Mouse (Mus musculus) heart, postnatal 10 days (tissue): ENCODE data around the gene Pole4. TPM values are rescaled to one million over a fixed set of nuclear protein-coding genes. Genes with fewer than 3 reads are reported as not detected.

Experiments
- DNase-seq, 2 experiments: peaks; one replicate each; pipeline ENCODE4 v3.0.0; 2021
- intact Hi-C: fragments of 180-260 bp; cut with DNase I; formaldehyde crosslinking; loops from one replicate; pipeline ENCODE4 v1.15.1; 2025
- total RNA-seq, 2 experiments: library from RNA; stranded (reverse); gene quantifications; 2 replicates each; pipeline ENCODE4 v1.2.3; 2021

Gene Pole4
- 10 to 100 TPM; 28.2 to 29.8 TPM for total RNA-seq

- DNase-seq = no peak
- intact Hi-C loops = no loop called here
Observed at GRCm38 (mm10) chr6:82705221-82705620, at the start of gene Pole4. Pole4 (minus strand) TSS chr6:82705365.

GRCm38 (mm10) chr6:82754769-82755168 is 49.6 kb upstream of the Pole4 start:
- intact Hi-C loops = no loop called here
- DNase-seq = peak in 1 of 2 experiments; percentile 5

DNA sequence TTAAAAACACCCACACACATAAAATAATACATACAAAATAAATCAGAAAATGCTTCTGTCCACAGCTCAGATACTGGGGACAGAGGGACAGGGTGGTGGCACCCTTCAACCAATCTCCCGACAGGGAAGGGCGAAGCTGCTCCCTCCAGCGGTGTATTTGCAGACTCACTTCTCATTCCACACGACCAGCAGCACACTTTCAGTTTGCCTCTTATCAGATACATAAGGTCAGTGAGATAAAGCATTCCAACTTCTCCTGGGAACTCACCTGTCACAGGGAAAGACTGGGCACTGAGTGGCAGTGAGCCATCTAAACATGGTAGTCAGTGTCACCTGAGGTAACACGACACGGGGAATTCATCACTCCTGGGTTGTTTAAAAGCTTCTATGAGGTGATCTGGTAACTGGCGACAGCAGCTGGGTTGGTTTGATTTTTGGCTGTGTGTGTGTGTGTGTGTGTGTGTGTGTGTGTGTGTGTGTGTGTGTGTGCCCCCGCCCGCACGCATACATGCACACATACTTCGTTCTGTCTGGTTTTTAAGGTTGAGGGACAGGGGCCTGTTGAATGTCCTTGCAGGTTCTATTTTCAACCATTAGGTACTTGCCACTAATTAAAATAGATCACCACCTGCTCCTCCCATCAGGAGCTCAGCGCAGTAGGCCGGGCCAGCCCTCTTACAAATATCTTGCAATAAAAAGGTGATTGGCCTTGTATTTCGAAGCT is 48.6 kb upstream of the Pole4 start:
- peak; percentile 51 to 64 for DNase-seq
- intact Hi-C loops = no loop called here

DNA sequence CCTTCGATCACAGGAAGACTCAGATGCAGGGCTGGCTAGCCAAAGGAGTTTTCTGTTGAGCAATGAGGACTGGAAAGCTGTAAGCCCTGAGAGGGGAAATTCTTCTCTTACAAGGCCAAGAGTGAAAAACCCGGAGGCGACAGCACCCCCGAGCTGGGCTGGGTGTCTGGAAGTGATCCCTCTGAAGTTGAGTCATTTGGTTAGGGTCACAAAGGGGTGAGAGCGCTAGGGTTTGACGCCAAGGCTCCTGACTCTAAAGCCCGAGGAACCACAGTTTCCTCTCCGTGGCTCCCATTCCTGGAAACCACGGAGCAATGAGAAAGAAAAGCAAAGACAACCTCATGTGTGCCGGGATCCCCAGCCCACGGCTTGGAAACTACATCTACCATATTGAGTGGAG is 47.9 kb upstream of the Pole4 start:
- intact Hi-C loops = no loop called here
- peak in 1 of 2 experiments; percentile 47 for DNase-seq

GRCm38 (mm10) chr6:82751791-82752190 is 46.6 kb upstream of the Pole4 start:
- DNase-seq = peak; percentile 74 to 78
- intact Hi-C loops = loop anchor here (1.0 kb wide), 1 partner anchor 11 kb away; no protein-coding TSS in a partner anchor

DNA sequence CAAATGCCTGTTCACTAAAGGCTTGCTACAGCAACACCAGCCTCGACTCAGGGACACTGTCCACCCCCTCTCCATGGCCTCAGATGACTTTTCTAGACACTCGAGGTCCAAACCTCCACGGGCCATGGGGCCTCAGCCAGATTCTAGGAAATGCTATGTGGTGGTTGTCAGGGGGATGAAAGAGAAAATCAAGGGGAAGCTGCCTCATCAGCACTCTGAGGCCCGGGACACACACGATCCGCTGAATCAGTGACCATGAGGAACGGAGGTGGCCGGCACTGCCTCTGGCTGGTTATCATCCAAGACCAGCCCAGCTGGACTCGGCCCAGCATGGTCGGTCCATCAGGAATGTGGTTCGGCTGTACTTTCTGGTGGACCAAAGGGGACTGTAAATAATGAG is 45.9 kb upstream of the Pole4 start:
- intact Hi-C loops = loop anchor here (1.0 kb wide), 1 partner anchor 11 kb away; no protein-coding TSS in a partner anchor
- DNase-seq = peak; percentile 81 to 82

DNA sequence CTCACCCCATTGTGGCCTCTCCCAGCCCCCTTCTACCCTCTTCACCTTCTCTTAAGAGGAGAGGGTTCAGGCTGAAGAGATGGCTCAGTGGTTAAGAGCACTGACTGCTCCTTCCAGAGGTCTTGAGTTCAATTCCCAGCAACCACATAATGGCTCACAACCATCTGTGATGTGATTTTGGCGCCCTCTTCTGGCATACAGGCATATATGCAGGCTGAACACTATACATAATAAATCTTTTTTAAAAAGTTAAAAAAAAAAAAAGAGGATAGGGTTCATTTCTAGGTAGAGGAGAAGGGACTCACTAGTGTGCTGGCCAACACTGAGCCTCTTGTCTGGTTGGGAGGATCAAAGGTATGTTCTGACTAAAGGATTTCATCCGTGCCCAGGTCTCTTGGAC is 44.9 kb upstream of the Pole4 start:
- intact Hi-C loops = no loop called here

DNA sequence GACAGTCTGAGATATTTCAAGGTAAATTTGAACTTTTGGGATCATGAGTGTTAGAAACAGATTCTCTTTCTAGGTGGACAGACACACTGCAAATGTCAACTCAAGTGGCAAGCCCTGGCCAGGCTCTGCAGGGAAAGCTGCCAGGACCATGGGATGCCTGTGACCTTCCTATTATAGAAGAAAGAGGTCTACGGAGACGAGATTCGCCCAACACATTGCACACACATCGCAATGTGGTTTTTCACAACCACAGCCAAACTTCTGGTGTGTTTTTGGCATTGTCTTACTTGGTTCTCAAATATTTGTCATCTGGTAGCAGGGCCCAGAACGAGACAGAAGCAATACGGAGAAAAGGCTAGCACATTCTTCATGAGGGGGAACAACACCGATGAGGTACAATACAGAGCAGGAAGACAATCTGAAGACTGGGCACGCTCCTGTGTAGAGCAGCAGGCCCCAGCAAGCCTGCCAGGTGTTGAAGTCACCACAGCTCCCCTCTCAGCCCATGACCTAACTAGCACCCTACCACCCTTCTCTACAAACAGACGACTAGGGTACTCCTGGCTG is 43.0 kb upstream of the Pole4 start:
- peak; percentile 81 to 84 for DNase-seq
- intact Hi-C loops = no loop called here

More for the DNA sequence above, 44.9 kb upstream of the Pole4 start:
- no peak for DNase-seq

DNA sequence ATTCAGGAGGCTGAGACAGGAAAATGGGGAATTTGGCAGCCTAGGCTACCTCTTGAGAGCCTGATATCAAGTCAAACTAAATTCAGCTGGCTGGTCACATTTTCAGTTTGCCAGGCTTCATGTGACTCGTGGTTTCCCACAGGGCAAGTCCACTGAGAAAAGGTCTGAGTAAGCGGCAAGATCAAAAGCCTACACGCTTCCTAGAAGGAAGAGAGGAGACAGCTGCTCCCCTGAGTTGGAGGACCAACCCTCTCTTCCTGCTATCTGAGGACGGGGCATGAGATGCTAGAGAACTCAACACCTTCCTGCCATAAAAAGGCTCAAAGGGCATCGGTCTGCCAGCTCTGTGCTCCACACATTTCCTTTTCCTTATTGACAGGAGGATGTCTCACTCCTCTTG is 41.9 kb upstream of the Pole4 start:
- peak in 1 of 2 experiments; percentile 13 for DNase-seq
- intact Hi-C loops = no loop called here

- no peak for DNase-seq
- intact Hi-C loops = no loop called here
Observed at GRCm38 (mm10) chr6:82744553-82744952, 39.4 kb upstream of the Pole4 start.

- no peak for DNase-seq
- intact Hi-C loops = loop anchor here (2.0 kb wide), 1 partner anchor 31 kb away; no protein-coding TSS in a partner anchor
Observed at GRCm38 (mm10) chr6:82741518-82741880, 36.3 kb upstream of the Pole4 start.

GRCm38 (mm10) chr6:82740868-82741517 is 35.8 kb upstream of the Pole4 start:
- intact Hi-C loops = loop anchor here (1.0 to 2.0 kb wide), 3 partner anchors 32 to 230 kb away; no protein-coding TSS in a partner anchor
- peak in 1 of 2 experiments; percentile 30 for DNase-seq

DNA sequence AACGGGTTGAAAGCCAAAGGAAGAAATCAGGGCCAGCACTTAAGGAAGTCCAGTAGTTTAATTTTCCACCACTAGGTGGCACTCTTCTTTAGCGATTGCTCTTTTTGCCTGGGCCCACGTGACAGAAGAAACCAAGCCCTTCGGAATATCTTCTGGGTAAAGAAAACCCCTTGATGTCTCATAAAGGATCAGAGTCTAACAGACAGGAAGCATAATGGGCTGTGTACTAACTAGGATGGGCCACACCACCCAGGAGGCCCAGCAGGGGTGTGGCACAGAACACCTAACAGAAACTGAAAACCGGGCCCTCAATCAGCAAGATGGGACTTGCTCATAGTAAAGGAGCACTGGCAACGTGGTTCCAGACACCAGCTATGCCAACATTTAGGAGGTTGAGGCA is 35.1 kb upstream of the Pole4 start:
- DNase-seq = peak; percentile 77 to 89
- intact Hi-C loops = loop anchor here (1.0 to 2.0 kb wide), 3 partner anchors 33 to 231 kb away; no protein-coding TSS in a partner anchor

- no peak for DNase-seq
- intact Hi-C loops = no loop called here
Observed at GRCm38 (mm10) chr6:82737634-82738540, 32.7 kb upstream of the Pole4 start.

DNA sequence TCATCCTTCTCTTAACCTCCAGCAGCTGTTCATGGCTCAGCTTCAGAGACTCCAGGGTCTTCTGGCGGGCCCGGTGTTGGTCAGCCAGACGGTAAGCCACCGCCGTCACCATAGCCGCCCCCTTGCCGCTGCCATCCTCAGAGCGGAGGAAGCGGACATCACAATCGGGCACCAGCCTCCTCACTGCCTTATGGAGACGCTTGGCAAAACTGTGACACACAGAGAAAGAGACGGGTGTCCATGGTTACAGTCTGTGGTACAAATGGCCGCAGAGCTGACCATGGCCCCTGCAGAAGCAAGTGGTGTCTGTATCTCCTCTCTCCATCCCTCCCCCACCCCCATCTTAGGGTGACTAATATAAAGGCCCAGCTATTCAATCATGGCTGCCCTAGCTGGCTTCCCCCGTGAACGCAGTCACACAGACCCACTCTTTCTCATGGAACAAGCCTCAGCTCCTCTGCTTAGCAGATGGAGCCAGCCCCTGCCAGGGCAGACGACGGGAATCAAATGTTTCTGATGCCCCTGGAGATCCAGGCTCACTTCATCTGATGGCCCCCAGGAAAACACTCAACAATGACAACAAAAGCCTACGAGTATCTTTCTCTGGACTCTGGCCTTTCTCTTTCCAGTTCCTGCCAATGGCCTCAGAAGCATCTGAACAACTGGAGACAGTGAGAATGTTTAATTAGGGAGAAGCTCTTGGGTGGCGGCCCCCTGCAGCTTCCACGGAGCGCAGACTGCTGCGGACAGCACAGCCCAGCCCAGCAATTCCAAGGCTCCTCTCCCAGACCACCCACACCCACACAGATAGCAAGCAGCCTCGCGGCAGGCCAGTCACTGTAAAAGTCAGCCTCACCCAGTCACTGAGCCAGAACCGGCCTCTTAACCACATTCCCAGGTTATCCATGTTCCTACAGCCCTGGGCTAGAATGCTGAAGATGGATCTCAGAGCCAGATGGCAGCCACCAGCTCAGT is 31.7 kb upstream of the Pole4 start:
- no peak for DNase-seq
- intact Hi-C loops = no loop called here

DNA sequence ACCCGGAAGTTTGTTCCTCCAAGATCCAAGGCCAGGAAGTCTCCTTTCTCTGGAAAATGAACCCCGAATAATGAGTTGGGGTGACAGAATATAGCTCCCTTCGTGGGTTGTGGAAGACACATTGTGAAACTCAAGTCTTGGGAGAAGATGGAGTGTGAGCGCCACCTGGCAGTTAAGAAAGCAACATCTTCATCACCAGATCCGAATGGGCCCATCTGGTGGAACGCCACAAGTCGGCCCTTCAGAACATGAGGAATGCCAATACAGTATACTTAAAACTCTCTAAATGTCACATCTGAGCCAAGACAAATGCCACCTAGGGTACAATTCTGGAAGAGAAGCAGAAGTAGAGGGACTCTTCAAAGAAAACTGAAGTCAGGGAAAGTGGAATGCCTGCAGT is 30.2 kb upstream of the Pole4 start:
- intact Hi-C loops = no loop called here
- no peak for DNase-seq

DNA sequence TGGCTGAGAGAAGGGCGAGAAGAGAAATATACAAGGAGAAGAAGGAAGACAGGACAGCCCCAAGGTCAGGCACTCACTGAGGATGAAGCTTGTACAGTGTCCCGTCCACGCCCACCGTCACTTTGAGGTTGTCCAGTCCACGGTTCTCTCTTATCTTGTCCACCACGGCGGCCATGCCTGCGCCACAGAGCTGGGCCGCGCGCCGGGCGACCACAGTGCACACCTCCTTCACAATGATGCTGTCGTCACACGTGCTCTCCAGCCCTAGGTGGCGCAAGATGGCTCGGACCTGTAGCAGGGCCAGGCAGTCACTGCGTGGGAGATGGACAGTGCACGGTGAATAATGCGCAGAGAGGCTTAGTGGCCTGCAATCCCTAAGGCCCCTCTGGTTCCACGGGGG is 23.5 kb upstream of the Pole4 start:
- intact Hi-C loops = no loop called here
- no peak for DNase-seq

GRCm38 (mm10) chr6:82727206-82727605 is 22.0 kb upstream of the Pole4 start:
- intact Hi-C loops = no loop called here

GRCm38 (mm10) chr6:82723321-82723720 is 18.2 kb upstream of the Pole4 start:
- DNase-seq = peak in 1 of 2 experiments; percentile 19
- intact Hi-C loops = no loop called here

More at GRCm38 (mm10) chr6:82727206-82727605, 22.0 kb upstream of the Pole4 start:
- no peak for DNase-seq
